In genomic region chr17:27859131-27859530, GRCm38 (mm10) we compare ENCODE assay signal across 10 mouse cellular contexts. TPM values are rescaled to one million over a fixed set of nuclear protein-coding genes. Genes with fewer than 3 reads are reported as not detected.
DNase-seq lines count a peak whose midpoint lies in the region; ATAC-seq and TF ChIP-seq lines count a peak whose summit lies in the region.
"Had no signal": no experiment of that assay in that cellular context is flagged by ENCODE, and none has a peak within 500 bp of the region (broad histone marks: within the 10 kb centered on the region; RNA-seq: fewer than 3 reads in every experiment).

No protein-coding gene starts in this region.

- peak; percentile 18 for DNase-seq in G1E (ENCODE audit: low spot score)
- DNase-seq in c-Kit-positive CD71-positive TER-119-negative erythroid progenitor cells, embryonic 14.5 days (ENCODE audit: low read depth) = peak; percentile 66
- no peak for DNase-seq in thymus, postnatal 14 days
- no peak for DNase-seq in cerebellum, adult 2 months
- DNase-seq: cerebellum, adult 18-20 months; gastrocnemius, postnatal 10 days; kidney, postnatal 36 days had no signal

- peaks cover 6% of the 10 kb centered on the region for H3K36me3 ChIP-seq in hindbrain, embryonic 13.5 days
- H3K36me3 ChIP-seq in hindbrain, embryonic 16.5 days (ENCODE audit: control insufficient read depth, insufficient read depth, low read length) = no peaks in the 10 kb centered on the region
- H3K36me3 ChIP-seq in G1E (replicated peaks) = peaks cover 65% of the 10 kb centered on the region
- peaks cover 3% of the 10 kb centered on the region; the same call in 1 of the 2 replicates for H3K36me3 ChIP-seq in liver, embryonic 16.5 days (ENCODE audit: control insufficient read depth, insufficient read depth)

- no peak for TF ChIP-seq POLR2A in cerebellum, adult 2 months (IDR thresholded peaks at IDR 0.05; ENCODE audit: borderline replicate concordance, insufficient read depth, low read length)

- H3K4me3 ChIP-seq in hindbrain, embryonic 13.5 days = no peak overlapping the region
- H3K4me3 ChIP-seq in hindbrain, embryonic 16.5 days (ENCODE audit: low read length) = no peak overlapping the region
- H3K4me3 ChIP-seq in G1E (ENCODE audit: low read depth, low read length) = peak overlapping the region; percentile 30; the same call in 1 of the 2 replicates
- H3K4me3 ChIP-seq in liver, embryonic 16.5 days (ENCODE audit: low read depth, low read length) = no peak overlapping the region; the same call in 1 of the 2 replicates
- no peak overlapping the region for H3K4me3 ChIP-seq in cerebellum, adult 2 months (replicated peaks; ENCODE audit: insufficient read depth, low read depth, low read length)

- no peak overlapping the region for H3K27ac ChIP-seq in hindbrain, embryonic 13.5 days
- H3K27ac ChIP-seq in hindbrain, embryonic 16.5 days (ENCODE audit: low read depth, low read length) = no peak overlapping the region
- H3K27ac ChIP-seq in liver, embryonic 16.5 days (ENCODE audit: low read length) = peak overlapping the region; percentile 38; the same call in 1 of the 2 replicates
- no peak overlapping the region for H3K27ac ChIP-seq in cerebellum, adult 2 months (ENCODE audit: insufficient read depth, low read length)

- peak overlapping the region; percentile 80 for H3K4me2 ChIP-seq in hindbrain, embryonic 13.5 days
- H3K4me2 ChIP-seq in hindbrain, embryonic 16.5 days (ENCODE audit: low read length) = no peak overlapping the region
- peak overlapping the region; percentile 97 for H3K4me2 ChIP-seq in liver, embryonic 16.5 days (ENCODE audit: low read depth, low read length)

- no peaks in the 10 kb centered on the region for H3K9me3 ChIP-seq in hindbrain, embryonic 13.5 days
- H3K9me3 ChIP-seq in hindbrain, embryonic 16.5 days (ENCODE audit: control insufficient read depth, low read length) = no peaks in the 10 kb centered on the region
- H3K9me3 ChIP-seq in G1E (replicated peaks) = no peaks in the 10 kb centered on the region
- no peaks in the 10 kb centered on the region for H3K9me3 ChIP-seq in liver, embryonic 16.5 days (replicated peaks; ENCODE audit: control insufficient read depth, low read length)

- H3K9ac ChIP-seq in hindbrain, embryonic 13.5 days = peak overlapping the region; percentile 14; the same call in 1 of the 2 replicates
- H3K9ac ChIP-seq in hindbrain, embryonic 16.5 days (ENCODE audit: low read depth, low read length) = no peak overlapping the region
- H3K9ac ChIP-seq in liver, embryonic 16.5 days (ENCODE audit: low read depth, low read length) = peak overlapping the region; percentile 1; the same call in 1 of the 2 replicates

- ATAC-seq in hindbrain, embryonic 13.5 days (ENCODE audit: low FRiP score) = no peak
- ATAC-seq in hindbrain, embryonic 16.5 days = no peak
- ATAC-seq in G1E (ENCODE audit: extremely low read depth, insufficient number of reproducible peaks, low FRiP score, poor library complexity, severe bottlenecking) = no peak
- ATAC-seq in liver, embryonic 16.5 days (ENCODE audit: low read depth) = peak; percentile 59

- H3K4me1 ChIP-seq in hindbrain, embryonic 13.5 days (replicated peaks) = peaks cover 33% of the 10 kb centered on the region
- peaks cover 23% of the 10 kb centered on the region for H3K4me1 ChIP-seq in hindbrain, embryonic 16.5 days (ENCODE audit: control insufficient read depth, insufficient read depth, low read depth, low read length)
- peaks cover 40% of the 10 kb centered on the region for H3K4me1 ChIP-seq in G1E (ENCODE audit: insufficient read depth, low read depth, low read length)
- H3K4me1 ChIP-seq in liver, embryonic 16.5 days (ENCODE audit: control insufficient read depth, low read depth, low read length) = peaks cover 34% of the 10 kb centered on the region
- H3K4me1 ChIP-seq in cerebellum, adult 2 months (ENCODE audit: control insufficient read depth, insufficient read depth, low read length) = peaks cover 13% of the 10 kb centered on the region

- no peaks in the 10 kb centered on the region for H3K27me3 ChIP-seq in hindbrain, embryonic 13.5 days
- no peaks in the 10 kb centered on the region for H3K27me3 ChIP-seq in hindbrain, embryonic 16.5 days (replicated peaks; ENCODE audit: control insufficient read depth, insufficient read depth, low read length)
- H3K27me3 ChIP-seq in G1E (ENCODE audit: insufficient read depth, low read length) = no peaks in the 10 kb centered on the region
- H3K27me3 ChIP-seq in liver, embryonic 16.5 days (ENCODE audit: control insufficient read depth, insufficient read depth, low read depth, low read length) = no peaks in the 10 kb centered on the region
- H3K27me3 ChIP-seq in cerebellum, adult 2 months (ENCODE audit: control insufficient read depth, insufficient read depth, low read length) = no peaks in the 10 kb centered on the region

- TF ChIP-seq CTCF in G1E (IDR thresholded peaks at IDR 0.05; ENCODE audit: low read depth, low read length) = no peak
- TF ChIP-seq CTCF in cerebellum, adult 2 months (IDR thresholded peaks at IDR 0.05; ENCODE audit: borderline replicate concordance, insufficient read depth, low read depth, low read length) = no peak

- 35% methylated on average over 2 of the region's 2 CpGs for WGBS in hindbrain, embryonic 13.5 days
- WGBS in hindbrain, embryonic 16.5 days = 35% methylated on average over 2 of the region's 2 CpGs
- WGBS in liver, embryonic 16.5 days (ENCODE audit: insufficient replicate concordance) = 10% methylated on average over 2 of the region's 2 CpGs
- 23% methylated on average over 2 of the region's 2 CpGs for WGBS in cerebellum, adult 2 months

RNA-seq across cellular contexts. Expression of gene Uhrf1bp1, which starts 2.9 kb away (rescaled TPM):
- polyA plus RNA-seq in hindbrain, embryonic 13.5 days (2015; fragmentation: Nextera tagmentation; extraction: Ambion mirVana) = 5.6 and 6.7 TPM in 2 replicates
- 5.3 and 6.3 TPM in 2 replicates for polyA plus RNA-seq in hindbrain, embryonic 16.5 days (2015; fragmentation: Nextera tagmentation; extraction: Ambion mirVana)
- total RNA-seq in G1E (2014; fragmentation: Nextera tagmentation) = 18.5 and 21.0 TPM in 2 replicates
- 8.5 and 9.8 TPM in 2 replicates for total RNA-seq in G1E (2017)
- polyA plus RNA-seq in G1E (2012) = 21.3 and 31.5 TPM in 2 replicates
- polyA plus RNA-seq in liver, embryonic 16.5 days (2015; fragmentation: Nextera tagmentation; extraction: Ambion mirVana) = 2.4 and 2.5 TPM in 2 replicates
- polyA plus RNA-seq in cerebellum, adult 2 months (2012; rRNA removed) = 18.2 and 18.5 TPM in 2 replicates

RNA-seq across cellular contexts. Expression of gene Snrpc, which starts 21.2 kb away (rescaled TPM):
- 260 and 270 TPM in 2 replicates for polyA plus RNA-seq in hindbrain, embryonic 13.5 days (2015; fragmentation: Nextera tagmentation; extraction: Ambion mirVana)
- 198 and 207 TPM in 2 replicates for polyA plus RNA-seq in hindbrain, embryonic 16.5 days (2015; fragmentation: Nextera tagmentation; extraction: Ambion mirVana)
- total RNA-seq in G1E (2014; fragmentation: Nextera tagmentation) (121 and 158 TPM in 2 replicates), G1E (2017) (127 and 147 TPM in 2 replicates)
- 575 and 747 TPM in 2 replicates for polyA plus RNA-seq in G1E (2012)
- 105 and 114 TPM in 2 replicates for polyA plus RNA-seq in liver, embryonic 16.5 days (2015; fragmentation: Nextera tagmentation; extraction: Ambion mirVana)
- 81.7 and 85.3 TPM in 2 replicates for polyA plus RNA-seq in cerebellum, adult 2 months (2012; rRNA removed)

RNA-seq across cellular contexts. Expression of gene D17Wsu92e, which starts 38.7 kb away (rescaled TPM):
- polyA plus RNA-seq in hindbrain, embryonic 13.5 days (2015; fragmentation: Nextera tagmentation; extraction: Ambion mirVana) = 10.0 and 10.1 TPM in 2 replicates
- 9.9 and 10.3 TPM in 2 replicates for polyA plus RNA-seq in hindbrain, embryonic 16.5 days (2015; fragmentation: Nextera tagmentation; extraction: Ambion mirVana)
- total RNA-seq in G1E (2014; fragmentation: Nextera tagmentation) (84.4 and 87.4 TPM in 2 replicates), G1E (2017) (61.6 and 65.3 TPM in 2 replicates)
- 58.6 and 60.2 TPM in 2 replicates for polyA plus RNA-seq in G1E (2012)
- 14.3 and 16.8 TPM in 2 replicates for polyA plus RNA-seq in liver, embryonic 16.5 days (2015; fragmentation: Nextera tagmentation; extraction: Ambion mirVana)
- polyA plus RNA-seq in cerebellum, adult 2 months (2012; rRNA removed) = 152 and 156 TPM in 2 replicates

RNA-seq across cellular contexts. Expression of gene Anks1, which starts 50.0 kb away (rescaled TPM):
- polyA plus RNA-seq in hindbrain, embryonic 13.5 days (2015; fragmentation: Nextera tagmentation; extraction: Ambion mirVana) = 58.6 and 75.2 TPM in 2 replicates
- polyA plus RNA-seq in hindbrain, embryonic 16.5 days (2015; fragmentation: Nextera tagmentation; extraction: Ambion mirVana) = 44.0 and 54.2 TPM in 2 replicates
- 11.9 and 13.3 TPM in 2 replicates for total RNA-seq in G1E (2014; fragmentation: Nextera tagmentation)
- 5.8 and 6.6 TPM in 2 replicates for total RNA-seq in G1E (2017)
- 9.6 and 10.1 TPM in 2 replicates for polyA plus RNA-seq in G1E (2012)
- polyA plus RNA-seq in liver, embryonic 16.5 days (2015; fragmentation: Nextera tagmentation; extraction: Ambion mirVana) = 3.7 and 4.4 TPM in 2 replicates
- polyA plus RNA-seq in cerebellum, adult 2 months (2012; rRNA removed) = 74.2 and 74.9 TPM in 2 replicates

RNA-seq across cellular contexts. Expression of gene Taf11, which starts 50.5 kb away (rescaled TPM):
- polyA plus RNA-seq in hindbrain, embryonic 13.5 days (2015; fragmentation: Nextera tagmentation; extraction: Ambion mirVana) = 68.4 and 76.1 TPM in 2 replicates
- 51.6 and 58.2 TPM in 2 replicates for polyA plus RNA-seq in hindbrain, embryonic 16.5 days (2015; fragmentation: Nextera tagmentation; extraction: Ambion mirVana)
- total RNA-seq in G1E (2014; fragmentation: Nextera tagmentation) (42.4 and 57.4 TPM in 2 replicates), G1E (2017) (36.1 and 36.3 TPM in 2 replicates)
- 41.8 and 44.2 TPM in 2 replicates for polyA plus RNA-seq in G1E (2012)
- polyA plus RNA-seq in liver, embryonic 16.5 days (2015; fragmentation: Nextera tagmentation; extraction: Ambion mirVana) = 20.6 and 21.3 TPM in 2 replicates
- 49.3 and 51.5 TPM in 2 replicates for polyA plus RNA-seq in cerebellum, adult 2 months (2012; rRNA removed)

Comparison
In these comparisons a context has a peak if more than half of its experiments do, and no peak if none do; other contexts are left out.
1. DNase-seq: peak in G1E (single experiment) and c-Kit-positive CD71-positive TER-119-negative erythroid progenitor cells, embryonic 14.5 days (single experiment); none in thymus, postnatal 14 days (single experiment) and cerebellum, adult 2 months (0 of 2).